ENCODE assay signal across 7 mouse cellular contexts in the genomic region with DNA sequence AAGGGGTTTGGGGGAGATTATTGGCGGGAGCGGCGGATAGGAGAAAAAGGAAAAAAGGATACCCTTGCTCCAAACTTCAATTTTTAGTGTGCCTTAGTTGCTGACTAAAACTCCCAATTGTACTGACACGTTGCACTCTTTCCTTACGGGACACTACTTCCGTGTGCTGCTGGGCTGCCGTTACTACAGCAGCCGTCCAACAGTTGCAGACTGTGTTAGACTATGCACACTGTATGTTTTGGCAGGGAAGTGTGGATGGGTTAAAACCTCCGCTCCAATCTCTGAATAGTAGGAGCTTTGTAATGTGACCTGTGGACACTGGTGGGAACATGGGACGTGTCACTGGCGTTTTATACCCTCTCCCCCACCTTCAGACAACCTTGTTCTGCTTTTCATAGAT. TPM values are rescaled to one million over a fixed set of nuclear protein-coding genes. Genes with fewer than 3 reads are reported as not detected.
DNase-seq lines count a peak whose midpoint lies in the region; ATAC-seq and TF ChIP-seq lines count a peak whose summit lies in the region.

No protein-coding gene starts in this region.

- peaks cover 29% of the 10 kb centered on the region for H3K9me3 ChIP-seq in ES-Bruce4 (replicated peaks; ENCODE audit: control insufficient read depth, insufficient read depth, low read length, poor library complexity, severe bottlenecking)
- no peaks in the 10 kb centered on the region for H3K9me3 ChIP-seq in forebrain, embryonic 16.5 days (ENCODE audit: control insufficient read depth, low read length)
- H3K9me3 ChIP-seq in midbrain, embryonic 12.5 days, result no peaks in the 10 kb centered on the region

- H3K36me3 ChIP-seq in ES-Bruce4 (ENCODE audit: control insufficient read depth, insufficient read depth, low read length, poor library complexity, severe bottlenecking), result peaks cover 18% of the 10 kb centered on the region
- peaks cover 3% of the 10 kb centered on the region for H3K36me3 ChIP-seq in forebrain, embryonic 16.5 days (ENCODE audit: control insufficient read depth, insufficient read depth)
- peaks cover 9% of the 10 kb centered on the region for H3K36me3 ChIP-seq in midbrain, embryonic 12.5 days

- H3K4me3 ChIP-seq in ES-Bruce4 (ENCODE audit: low read depth, low read length), result peak overlapping the region; percentile 100
- peak overlapping the region; percentile 96 for H3K4me3 ChIP-seq in forebrain, embryonic 16.5 days (replicated peaks; ENCODE audit: low read length)
- H3K4me3 ChIP-seq in midbrain, embryonic 12.5 days, result peak overlapping the region; percentile 97

- no peaks in the 10 kb centered on the region for H3K27me3 ChIP-seq in ES-Bruce4 (ENCODE audit: control insufficient read depth, insufficient read depth, low read length, poor library complexity, severe bottlenecking)
- H3K27me3 ChIP-seq in forebrain, embryonic 16.5 days (replicated peaks; ENCODE audit: control insufficient read depth, insufficient read depth, low read length), result no peaks in the 10 kb centered on the region
- H3K27me3 ChIP-seq in midbrain, embryonic 12.5 days, result no peaks in the 10 kb centered on the region

- no peak for ATAC-seq in forebrain, embryonic 16.5 days
- ATAC-seq in midbrain, embryonic 12.5 days (ENCODE audit: low FRiP score, low read depth), result no peak

- H3K9ac ChIP-seq in ES-Bruce4 (ENCODE audit: low read depth, poor library complexity, severe bottlenecking), result peak overlapping the region; percentile 100
- H3K9ac ChIP-seq in forebrain, embryonic 16.5 days (replicated peaks; ENCODE audit: low read depth, low read length), result peak overlapping the region; percentile 97
- H3K9ac ChIP-seq in midbrain, embryonic 12.5 days (replicated peaks), result peak overlapping the region; percentile 99

- 0% methylated on average over 11 of the region's 11 CpGs for WGBS in forebrain, embryonic 16.5 days
- WGBS in midbrain, embryonic 12.5 days, result under 1% methylated on average over 11 of the region's 11 CpGs

- no peak for TF ChIP-seq EP300 in ES-Bruce4 (IDR thresholded peaks at IDR 0.05; ENCODE audit: insufficient read depth, low read depth, low read length)

- H3K4me2 ChIP-seq in forebrain, embryonic 16.5 days (ENCODE audit: low read length), result peak overlapping the region; percentile 86
- H3K4me2 ChIP-seq in midbrain, embryonic 12.5 days (replicated peaks), result peak overlapping the region; percentile 89

- H3K4me1 ChIP-seq in ES-Bruce4 (ENCODE audit: control insufficient read depth, insufficient read depth, low read length), result no peaks in the 10 kb centered on the region
- H3K4me1 ChIP-seq in forebrain, embryonic 16.5 days (replicated peaks; ENCODE audit: control insufficient read depth, insufficient read depth, low read length), result peaks cover 14% of the 10 kb centered on the region
- peaks cover 14% of the 10 kb centered on the region for H3K4me1 ChIP-seq in midbrain, embryonic 12.5 days

- peak overlapping the region; percentile 67 for H3K27ac ChIP-seq in ES-Bruce4 (ENCODE audit: insufficient read depth, low read length)
- peak overlapping the region; percentile 98 for H3K27ac ChIP-seq in forebrain, embryonic 16.5 days (ENCODE audit: low read length)
- H3K27ac ChIP-seq in midbrain, embryonic 12.5 days (replicated peaks), result peak overlapping the region; percentile 96

- TF ChIP-seq POLR2A in ES-Bruce4 (IDR thresholded peaks at IDR 0.05; ENCODE audit: insufficient read depth, low read length), result no peak

- DNase-seq in ZHBTc4 (ENCODE audit: low read depth, low spot score), result peak; percentile 34
- DNase-seq in kidney, postnatal 10 days, result peak; percentile 18
- no peak for DNase-seq in urinary bladder, postnatal 4 days (ENCODE audit: low spot score in 2 of 2)
- no peak for DNase-seq in urinary bladder, postnatal 25 days (ENCODE audit: low spot score)

- no peak for TF ChIP-seq CTCF in ES-Bruce4 (IDR thresholded peaks at IDR 0.05; ENCODE audit: low read depth, low read length)

RNA-seq across cellular contexts. Expression of a gene that starts 0.9 kb away (rescaled TPM):
- 19.1 and 19.6 TPM in 2 replicates for polyA plus RNA-seq in ES-Bruce4 (2011; ENCODE audit: insufficient read depth, insufficient read length, low read depth, missing spikeins)
- 9.6 and 9.9 TPM in 2 replicates for polyA plus RNA-seq in forebrain, embryonic 16.5 days (2015; fragmentation: Nextera tagmentation; extraction: Ambion mirVana)
- 13.8 and 15.9 TPM in 2 replicates for polyA plus RNA-seq in midbrain, embryonic 12.5 days (2016; fragmentation: Nextera tagmentation; extraction: Ambion mirVana)

RNA-seq across cellular contexts. Expression of a gene that starts 1.4 kb away (rescaled TPM):
- 176 and 177 TPM in 2 replicates for polyA plus RNA-seq in ES-Bruce4 (2011; ENCODE audit: insufficient read depth, insufficient read length, low read depth, missing spikeins)
- polyA plus RNA-seq in forebrain, embryonic 16.5 days (2015; fragmentation: Nextera tagmentation; extraction: Ambion mirVana), result 220 and 252 TPM in 2 replicates
- 331 and 338 TPM in 2 replicates for polyA plus RNA-seq in midbrain, embryonic 12.5 days (2016; fragmentation: Nextera tagmentation; extraction: Ambion mirVana)

Comparison
In these comparisons a context has a peak if more than half of its experiments do, and no peak if none do; other contexts are left out.
1. DNase-seq: peak in ZHBTc4 (single experiment) and kidney, postnatal 10 days (single experiment); none in urinary bladder, postnatal 4 days (0 of 2) and urinary bladder, postnatal 25 days (single experiment).
2. Peak in every context shown above with its lines, with median percentiles within 50 percentile points of each other: H3K27ac ChIP-seq, H3K4me3 ChIP-seq and H3K9ac ChIP-seq.